Mouse (Mus musculus) frontal cortex, adult (tissue): ENCODE data around the gene Slc25a22.
A peak's percentile ranks its signal among the peaks of the same experiment; 100 is the strongest.

Experiments
- ATAC-seq: cut with Nextera tagmentation; 2 replicates; pipeline ENCODE4 v1.9.2; 2017; ENCODE audit warnings: mild to moderate bottlenecking, moderate library complexity, mixed read lengths; ENCODE audit not compliant: low TSS enrichment

The Slc25a22 gene

DNA sequence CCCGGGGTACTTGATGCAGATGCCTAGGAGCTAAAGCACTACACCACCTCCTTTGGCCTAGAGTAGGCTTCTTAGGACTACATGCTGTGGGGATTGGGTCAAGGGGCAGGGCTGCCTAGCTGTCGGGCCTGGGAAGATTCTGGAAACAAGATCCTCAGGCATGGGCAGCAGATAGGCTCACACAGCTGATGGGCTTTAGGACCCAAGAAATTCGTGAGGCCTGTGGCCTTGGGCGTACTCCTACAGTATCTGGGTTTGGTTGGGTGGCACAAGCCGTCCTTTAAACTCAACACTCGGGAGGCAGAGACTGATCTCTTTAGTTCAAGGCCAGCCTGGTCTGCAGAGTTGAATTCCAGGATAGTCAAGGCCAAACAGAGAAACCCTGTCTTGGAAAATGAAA lies 34.5 kb upstream of the Slc25a22 start:
- no peak for ATAC-seq

DNA sequence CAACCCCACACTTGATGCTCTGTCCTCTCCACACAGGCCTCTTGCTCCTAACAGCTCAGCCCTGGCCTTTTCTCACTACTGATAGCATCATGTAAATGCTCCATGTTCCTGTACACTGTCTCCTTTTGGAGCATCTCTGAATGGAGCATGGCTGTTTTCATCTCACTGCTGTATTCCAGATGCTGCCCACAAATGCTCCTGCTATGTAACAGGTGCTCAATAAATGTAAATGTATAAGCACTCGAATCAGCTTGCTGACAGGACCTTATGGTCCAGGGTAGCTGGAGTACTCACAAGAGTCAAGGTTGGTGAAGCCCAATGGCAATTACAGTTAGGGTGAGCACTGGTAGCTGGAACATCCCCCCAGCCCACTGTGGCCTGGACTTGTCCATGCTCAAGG lies 33.5 kb upstream of the Slc25a22 start:
- ATAC-seq: no peak

DNA sequence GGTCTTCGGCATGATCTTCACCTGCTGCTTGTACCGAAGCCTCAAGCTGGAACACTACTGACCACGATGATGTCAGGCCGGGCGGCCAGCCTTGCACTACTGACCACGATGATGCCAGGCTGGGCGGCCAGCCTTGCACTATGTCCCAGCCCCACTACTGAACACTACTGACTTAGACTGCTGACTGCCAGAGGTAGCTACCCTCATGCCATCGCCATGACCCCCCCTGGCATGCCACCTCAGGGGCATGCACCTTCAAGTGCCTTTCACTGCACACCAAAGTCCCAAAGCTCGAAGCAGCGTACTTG lies 32.9 kb upstream of the Slc25a22 start:
- ATAC-seq: no peak

DNA sequence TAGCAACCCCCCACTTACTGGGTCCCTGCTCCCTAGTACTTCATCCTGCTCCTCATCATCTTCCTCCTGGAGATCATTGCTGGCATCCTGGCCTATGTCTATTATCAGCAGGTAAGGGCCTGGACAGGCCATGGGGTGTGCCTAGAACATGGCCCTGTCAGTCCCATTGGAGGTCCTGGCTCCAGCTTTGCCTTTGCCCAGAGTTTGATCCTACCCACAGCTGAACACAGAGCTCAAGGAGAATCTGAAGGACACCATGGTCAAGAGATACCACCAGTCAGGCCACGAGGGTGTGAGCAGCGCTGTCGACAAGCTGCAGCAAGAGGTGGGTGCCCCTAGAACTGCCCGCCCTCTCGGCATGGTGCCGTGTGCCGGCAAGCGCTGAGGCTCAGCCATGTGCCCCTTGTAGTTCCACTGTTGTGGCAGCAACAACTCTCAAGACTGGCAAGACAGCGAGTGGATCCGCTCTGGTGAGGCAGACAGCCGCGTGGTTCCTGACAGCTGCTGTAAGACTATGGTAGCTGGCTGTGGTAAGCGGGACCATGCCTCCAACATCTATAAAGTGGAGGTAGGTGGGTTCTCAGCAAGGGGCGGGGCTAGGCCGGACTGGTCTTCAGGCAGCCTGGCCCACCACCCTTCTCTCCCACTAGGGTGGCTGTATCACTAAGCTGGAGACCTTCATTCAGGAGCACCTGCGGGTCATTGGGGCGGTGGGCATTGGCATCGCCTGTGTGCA lies 32.4 kb upstream of the Slc25a22 start:
- no peak for ATAC-seq

DNA sequence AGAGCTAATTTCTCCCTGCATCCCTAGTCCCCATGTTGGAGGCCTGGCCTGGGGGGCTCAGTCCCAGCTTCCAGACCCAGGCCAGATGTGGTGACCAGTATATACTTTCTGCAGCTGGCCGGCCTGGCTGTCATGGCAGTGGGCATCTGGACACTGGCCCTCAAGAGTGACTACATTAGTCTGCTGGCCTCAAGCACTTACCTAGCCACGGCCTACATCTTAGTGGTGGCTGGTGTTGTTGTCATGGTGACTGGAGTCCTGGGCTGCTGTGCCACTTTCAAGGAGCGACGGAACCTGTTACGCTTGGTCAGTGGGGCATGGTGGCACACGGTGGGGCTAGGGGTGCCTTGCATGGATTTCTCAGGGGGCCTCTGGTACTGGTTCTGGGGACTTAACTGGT lies 31.7 kb upstream of the Slc25a22 start:
- ATAC-seq: no peak

DNA sequence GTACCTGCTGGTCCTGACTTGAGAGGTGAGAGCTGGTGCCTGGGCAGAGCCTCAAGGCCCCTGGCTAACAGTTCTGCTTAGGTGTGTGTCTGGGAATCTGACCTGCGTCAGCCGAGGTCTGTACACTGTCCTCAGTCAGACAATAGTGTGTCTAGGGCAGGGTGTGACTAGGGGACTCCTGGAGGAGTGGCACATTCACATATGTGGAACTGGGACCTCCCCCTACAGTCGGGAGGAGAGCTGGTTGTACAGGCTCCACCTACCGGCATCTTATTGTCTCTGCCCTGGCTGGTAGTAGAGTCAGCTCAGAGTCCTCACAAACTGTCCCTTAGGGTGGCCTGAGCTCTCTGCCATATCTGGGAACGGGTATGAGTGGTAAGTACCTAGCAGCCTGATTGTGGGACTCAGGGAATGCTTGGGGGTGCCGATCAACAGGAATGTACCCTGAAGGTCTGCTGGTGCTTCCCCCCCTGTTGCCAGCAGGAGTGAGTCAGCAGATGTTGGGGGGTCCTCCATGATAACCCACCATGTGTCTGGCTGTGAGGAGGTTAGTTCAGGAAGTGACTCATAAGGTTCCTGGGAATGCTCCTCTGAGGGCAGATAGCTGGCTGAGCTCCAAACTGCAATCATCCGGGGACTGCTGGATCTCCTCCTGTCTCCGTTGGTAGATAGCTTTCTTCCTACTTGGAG lies 31.0 kb upstream of the Slc25a22 start:
- peak; percentile 68; the same call in 1 of the 2 replicates for ATAC-seq

DNA sequence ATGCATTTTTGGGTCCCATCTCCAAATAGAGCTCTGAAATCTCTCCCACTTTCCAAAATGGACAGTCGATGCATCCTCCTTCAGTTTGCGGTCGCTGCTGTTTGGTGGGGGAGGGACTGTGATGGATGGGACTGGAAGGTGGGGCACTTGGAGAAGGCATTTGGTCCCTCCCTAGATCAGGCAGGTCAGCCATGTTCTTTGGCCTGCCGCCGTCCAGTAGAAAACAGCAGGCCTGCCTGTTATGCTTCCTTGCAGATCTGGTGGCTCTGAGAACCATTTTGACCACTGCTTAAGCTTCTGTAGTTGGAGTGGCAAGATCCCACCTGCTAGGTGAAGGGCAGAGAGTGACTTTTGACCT lies 30.5 kb upstream of the Slc25a22 start:
- no peak for ATAC-seq

DNA sequence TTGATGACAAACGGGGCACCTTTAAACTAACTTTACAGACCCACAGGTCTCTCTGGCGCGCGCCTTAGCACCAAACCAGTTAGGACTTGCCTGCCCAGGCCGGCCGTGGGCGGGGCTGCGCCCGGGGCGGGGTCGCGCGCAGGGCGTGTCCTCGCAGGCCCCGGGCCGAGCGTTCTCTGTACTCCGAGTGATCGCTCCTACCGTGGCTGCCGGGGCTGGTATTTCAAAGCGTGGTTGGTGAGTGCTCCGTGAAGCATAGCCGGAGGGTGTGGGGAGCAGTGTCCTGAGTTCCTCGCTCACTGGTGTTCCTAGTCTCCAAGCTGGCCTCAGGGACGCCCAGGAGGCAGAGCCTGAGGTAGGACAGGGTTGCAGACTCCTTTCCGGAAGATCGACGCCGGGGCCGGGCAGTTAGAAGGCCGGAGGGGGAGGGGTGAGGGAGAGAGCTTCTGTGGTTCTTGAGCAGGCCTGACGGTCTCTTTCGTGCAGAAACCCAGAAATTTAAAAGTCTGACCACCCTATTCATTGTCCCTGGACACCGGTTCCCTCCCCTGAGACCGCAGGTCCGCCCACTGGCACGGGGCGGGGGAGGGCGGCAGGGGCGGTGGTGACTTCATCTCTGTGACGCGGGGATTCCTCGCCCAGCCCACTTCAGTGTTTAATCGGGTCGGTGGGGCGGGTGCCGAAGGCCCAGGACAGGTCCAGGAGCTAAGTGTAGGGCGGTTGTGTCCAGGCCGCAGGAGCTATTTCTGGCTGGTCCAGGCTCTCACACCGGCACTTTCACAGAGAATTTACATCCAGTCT lies 29.7 kb upstream of the Slc25a22 start, which contains the start of gene Cd151:
Cd151 (plus strand) TSS at position 163 of the 801 bp plus-strand sequence.
- ATAC-seq: peak; percentile 20

DNA sequence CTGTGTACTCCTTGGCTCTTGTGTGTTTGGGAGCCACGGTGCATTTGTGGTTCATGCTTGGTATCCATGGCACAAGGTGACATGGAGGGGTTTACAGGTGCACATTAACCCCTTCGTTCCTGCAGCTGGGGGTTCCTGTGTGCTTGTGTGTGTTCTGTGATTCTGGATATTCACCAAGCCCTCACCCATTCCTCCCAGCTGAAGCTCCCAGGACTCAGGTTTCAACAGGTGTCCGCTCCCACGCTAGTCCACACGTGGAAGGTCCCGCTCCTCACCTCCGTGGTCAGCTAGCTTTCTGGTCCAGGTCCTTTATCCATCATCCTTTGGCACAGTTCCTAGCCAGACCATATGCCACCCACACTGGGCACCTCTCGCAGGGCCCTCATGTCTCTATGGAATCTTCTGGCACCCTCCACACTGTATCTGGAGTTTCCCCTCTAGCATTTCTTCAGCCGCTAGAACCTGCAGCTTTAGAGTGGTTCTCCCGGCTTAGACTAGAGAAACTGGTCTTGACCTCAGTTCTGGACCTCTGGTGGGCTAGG lies 29.0 kb upstream of the Slc25a22 start:
- no peak for ATAC-seq

DNA sequence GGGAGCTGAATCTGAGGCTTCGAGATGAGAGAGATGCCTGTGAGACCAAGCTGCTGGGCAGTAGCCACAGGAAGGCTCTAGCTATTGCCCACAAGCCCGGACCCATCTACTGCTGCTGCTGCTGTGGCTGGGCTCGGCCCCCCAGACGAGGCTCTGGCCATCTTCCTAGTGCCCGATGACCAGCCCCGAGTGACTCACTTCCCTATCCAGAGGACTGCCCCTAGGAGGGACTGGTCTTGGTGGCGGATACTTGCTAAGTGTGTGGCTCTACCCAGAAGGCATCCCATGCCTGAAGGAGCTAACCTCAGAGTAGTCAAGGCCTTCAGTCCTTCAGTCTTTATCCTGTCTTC lies 28.3 kb upstream of the Slc25a22 start:
- ATAC-seq: no peak

DNA sequence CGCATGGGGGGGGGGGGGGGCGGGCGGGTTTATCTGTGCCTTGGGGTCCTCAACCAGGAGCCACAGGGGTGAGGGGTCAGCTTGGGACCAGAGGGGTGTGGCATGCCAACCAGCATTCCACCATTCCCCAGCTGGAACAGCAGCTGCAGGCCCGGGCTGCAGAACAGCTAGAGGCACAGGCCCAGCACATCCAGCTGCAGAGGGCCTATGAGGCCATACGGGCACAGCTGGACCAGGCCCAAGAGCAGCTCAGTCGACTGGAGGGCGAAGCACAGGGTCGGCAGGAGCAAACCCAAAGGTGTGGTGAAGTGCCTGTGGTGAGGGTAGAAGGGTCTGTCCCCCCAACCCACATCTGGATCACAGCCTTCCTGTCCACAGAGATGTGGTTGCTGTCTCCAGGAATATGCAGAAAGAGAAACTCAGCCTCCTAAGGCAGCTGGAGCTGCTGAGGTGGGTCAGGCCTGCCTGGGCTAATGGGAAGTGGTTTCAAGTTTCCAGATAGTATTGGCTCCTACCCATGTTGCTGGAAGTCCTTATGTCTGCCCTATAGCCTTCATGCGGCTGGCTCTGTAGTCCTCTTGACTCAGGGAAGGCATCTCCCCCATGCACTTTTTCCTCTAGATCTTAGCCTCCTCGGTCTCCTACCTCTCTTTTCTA lies 27.8 kb upstream of the Slc25a22 start:
- ATAC-seq: no peak

DNA sequence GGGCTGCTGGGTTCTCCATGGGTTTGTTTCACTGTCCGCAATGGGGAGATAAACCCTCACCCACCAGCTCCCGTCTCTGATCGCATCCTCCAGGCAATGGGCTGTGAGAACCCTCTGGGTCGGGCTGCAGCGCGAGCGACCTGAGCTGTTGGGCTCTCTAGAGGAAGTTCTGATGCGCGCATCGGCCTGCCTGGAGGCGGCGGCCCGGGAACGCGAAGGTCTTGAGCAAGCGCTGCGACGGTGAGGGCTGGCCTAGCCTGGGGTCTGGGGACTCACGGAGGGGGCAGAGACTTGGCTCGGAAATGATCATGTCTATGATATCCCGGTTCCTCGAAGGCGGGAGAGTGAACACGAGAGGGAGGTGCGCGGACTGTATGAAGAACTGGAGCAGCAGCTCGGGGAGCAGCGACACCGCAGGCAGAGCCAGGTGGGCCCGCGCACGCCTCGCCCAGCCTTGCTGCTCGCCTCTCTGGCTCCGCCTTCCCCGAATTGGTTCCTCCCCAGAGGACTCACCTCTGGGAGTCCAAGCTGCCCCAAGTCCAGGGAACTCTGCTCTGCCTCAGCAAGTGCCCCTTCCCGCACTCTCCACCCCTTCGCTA lies 27.0 kb upstream of the Slc25a22 start:
- ATAC-seq: no peak

DNA sequence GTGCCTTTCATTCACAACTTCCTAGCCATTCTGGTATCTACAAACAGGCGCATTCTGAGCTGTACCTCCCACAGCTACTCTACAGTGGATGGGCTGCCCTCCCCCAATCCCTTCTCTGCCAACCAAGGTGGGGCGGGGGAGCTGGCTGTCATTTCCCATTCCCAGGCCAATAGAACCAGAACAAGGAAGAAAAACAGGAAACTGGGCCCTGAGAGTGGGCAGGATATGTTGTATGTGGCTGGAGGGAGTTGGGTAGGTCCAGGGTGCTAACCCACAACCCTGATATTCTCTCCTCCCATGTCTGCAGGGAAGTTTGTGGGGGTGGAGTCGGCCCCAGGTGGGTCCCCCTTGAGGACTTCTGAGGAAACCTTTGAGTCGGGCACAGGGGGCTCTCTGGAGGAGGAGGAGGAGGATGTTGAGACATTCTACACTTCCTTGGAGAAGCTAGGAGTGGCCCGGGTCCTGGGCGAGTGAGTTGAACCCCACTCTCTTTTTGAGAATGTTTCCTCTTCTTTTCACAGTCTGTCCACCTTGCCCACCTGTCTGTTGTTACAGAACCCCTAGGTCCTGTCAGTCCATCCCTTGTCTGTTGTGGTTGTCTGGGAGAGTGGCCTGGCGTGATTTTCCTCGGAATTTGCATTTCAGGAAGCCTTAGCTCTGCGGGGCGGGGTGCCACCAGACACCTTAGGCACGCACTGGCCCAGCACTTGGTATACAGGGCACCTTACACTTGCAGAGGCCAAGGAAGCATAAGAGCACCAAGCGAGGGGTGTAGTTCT lies 26.3 kb upstream of the Slc25a22 start:
- ATAC-seq: no peak

DNA sequence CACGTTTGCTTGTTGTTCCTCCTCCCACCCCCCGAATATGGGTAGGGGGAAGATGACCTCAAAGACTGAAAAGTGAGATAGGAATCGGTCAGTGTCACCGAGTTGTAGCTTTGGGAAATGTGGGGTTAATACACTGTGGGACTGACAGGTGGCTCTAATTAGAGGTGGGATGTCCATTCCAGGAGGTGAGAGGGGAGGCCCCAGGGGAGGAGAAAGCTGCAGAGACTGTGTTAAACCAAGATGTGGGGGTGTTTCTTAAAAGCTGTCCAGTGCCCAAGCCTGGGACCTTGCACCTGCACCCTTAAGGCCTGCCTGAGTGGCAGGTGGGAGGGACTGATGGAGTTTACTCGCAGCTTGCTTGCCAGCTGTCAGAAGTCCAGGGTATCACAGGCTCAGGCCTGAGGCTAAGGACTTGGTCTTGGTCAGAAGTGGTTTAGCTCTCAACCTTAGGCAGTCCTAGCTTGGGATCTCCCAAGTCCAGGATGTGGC lies 24.7 kb upstream of the Slc25a22 start:
- ATAC-seq: no peak

DNA sequence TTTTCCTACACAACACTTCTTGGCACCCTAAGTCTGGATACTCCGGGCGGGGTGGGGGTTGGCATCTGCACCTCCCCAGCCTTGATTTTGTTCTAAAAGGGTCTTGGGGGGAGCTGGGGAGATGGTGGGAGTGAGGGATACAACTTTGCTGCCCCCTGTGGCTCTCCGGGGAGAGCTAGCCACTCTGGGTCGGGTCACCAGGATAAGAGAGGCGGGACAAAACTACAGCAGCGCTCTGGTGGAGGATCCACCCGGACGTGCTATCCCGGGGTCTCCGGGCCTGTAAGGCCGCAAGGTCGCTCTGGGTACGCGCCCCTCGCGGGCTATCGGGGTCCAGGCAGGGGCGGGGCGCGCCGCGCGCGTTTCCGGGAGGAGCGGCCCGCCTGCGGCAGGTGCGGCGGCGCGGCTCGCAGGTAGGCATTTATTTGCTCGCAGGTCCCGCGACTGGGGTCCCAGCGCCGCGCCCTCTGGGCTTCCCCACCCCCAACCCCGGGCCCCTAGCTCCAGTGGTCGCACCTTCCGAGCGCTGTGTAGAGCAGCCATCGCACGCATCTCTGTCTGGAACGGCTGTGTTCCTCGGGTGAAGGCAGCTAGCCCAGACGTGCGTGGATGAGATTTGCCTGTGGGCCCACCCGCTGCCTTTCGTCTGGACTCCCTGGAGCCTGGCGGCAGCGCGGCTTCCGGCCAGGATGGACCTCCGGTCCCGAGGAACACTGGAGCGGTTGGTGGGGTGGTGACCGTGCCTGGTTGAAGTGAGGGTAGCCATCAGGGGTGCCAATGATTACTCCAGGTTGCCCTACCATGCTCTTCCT lies 24.0 kb upstream of the Slc25a22 start:
- no peak for ATAC-seq

DNA sequence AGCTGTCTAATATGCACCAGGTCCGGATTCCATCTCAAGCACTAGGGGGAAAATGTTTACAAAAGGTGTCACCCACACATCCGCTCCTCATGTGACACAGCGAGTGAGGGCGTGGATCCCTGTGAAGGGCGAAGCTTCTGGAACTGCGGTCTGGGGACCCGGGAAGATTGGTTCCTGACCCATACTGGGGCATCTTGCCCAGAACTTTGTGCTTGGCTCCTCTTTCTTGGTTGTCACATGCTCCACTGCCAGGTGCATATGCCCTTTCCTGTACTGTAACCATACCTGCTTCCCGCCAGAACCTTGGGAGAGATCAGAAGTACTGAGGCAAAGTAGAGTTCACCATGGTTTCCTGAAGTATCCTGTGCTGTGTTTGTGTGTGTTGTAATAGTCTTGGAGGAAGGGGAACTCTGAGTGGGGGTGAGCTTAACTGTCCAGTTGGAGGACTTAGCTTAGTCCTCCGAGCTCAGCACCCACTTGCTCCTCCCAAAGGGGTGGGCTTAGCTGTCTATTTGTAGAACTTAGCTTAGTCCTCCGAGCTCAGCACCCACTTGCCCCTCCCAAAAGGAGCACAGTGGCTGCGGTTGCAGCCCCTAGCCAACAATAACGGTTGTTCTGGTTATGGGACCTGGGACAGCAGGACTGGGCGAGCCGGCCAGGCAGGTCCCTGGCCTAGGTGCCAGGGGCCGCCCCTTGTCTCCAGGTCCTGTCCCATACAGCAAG lies 22.9 kb upstream of the Slc25a22 start, which contains the start of gene Cracr2b:
Cracr2b (plus strand) TSS at position 704 of the 723 bp plus-strand sequence.
- ATAC-seq: no peak

DNA sequence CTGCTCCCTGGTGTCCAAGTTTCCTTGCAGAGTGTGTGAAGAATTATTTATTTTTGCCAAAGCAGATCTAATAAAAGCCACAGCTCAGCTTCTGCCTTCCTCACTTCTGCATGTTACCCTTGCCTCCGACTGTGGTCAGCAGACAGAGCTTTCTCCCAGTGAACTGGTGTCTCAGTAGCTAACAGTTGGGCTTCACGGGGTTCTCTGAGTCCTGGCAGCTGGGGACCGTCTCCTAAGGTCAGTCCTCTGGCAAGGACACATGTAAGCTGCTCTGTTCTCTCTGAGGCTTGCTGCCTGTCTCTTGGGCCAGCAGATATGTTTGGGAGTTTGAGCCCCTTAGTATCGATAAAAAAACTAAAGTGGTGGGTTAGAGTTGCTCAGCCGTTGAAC lies 22.3 kb upstream of the Slc25a22 start:
- ATAC-seq: no peak

DNA sequence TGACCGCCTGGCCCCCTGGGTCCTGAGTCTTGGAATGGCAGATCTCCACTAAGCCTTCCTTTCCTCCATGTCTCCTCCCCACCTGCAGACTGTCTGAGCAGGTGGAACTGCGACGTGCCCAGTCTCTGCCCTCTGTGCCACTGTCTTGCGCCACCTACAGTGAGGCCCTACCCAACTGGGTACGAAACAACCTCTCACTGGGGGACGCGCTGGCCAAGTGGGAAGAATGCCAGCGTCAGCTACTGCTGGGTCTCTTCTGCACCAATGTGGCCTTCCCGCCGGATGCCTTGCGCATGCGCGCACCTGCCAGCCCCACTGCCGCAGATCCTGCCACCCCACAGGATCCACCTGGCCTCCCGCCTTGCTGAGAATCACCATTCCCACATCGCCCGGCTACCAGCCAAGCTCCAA lies 21.6 kb upstream of the Slc25a22 start:
- no peak for ATAC-seq

DNA sequence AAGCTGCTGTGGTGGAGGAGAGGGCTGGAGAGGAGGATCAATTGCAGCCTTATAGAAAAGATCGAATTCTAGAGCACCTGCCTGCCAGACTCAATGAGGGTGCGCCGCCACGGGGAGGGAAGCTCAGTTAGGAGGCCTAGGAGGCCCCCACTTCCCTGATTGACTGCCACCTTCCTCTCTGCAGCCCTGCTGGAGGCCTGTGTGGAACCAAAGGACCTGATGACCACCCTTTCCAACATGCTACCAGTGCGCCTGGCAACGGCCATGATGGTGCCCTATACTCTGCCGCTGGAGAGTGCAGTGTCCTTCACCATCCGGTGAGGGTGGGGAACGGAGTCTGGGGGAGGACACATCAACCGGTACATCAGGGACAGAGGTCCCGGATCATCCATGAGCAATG lies 21.0 kb upstream of the Slc25a22 start:
- no peak for ATAC-seq
